Mouse (Mus musculus): ENCODE data around the gene Taok3. TPM values are rescaled to one million over a fixed set of nuclear protein-coding genes. Genes with fewer than 3 reads are reported as not detected.

Taok3 gene
- polyA plus RNA-seq (2012; rRNA removed) = 11.1 and 11.3 TPM in 2 replicates

DNA sequence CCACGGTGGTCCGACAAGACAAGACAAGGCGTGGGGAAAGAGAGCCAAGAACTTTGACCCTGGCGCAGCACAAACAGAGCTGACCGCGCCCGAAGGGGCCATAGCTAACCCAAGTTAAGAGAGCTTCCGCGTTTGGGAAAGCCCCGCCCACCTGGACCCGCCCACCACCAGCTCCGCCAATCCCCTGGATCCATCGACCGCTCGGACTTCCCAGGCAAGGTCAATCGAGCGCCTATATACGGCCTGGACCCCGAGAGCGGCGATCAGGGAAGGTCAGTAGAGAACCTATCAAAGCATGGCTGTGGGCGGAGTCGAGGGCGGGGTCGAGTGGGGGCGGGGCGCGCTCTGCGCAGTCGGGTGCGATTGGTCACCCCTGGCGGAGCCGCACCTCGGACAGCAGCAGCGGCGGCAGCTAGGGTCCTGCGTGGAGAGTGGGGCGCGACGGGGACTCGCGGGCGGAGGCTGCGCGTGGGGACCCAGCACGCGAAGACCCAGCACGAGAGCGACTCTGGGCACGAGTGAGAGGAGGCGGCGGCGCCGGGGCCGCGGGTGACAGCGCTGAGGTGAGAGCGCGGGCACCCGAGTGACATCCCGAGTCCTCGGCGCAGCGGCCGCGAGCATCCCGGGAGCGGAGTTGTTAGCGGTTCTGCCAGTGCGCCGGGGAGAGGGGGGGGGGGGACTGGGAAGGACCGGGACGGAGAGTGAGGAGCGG is at the start of gene Taok3:
Gene Taok3, plus strand, starts transcription at position 353 of the 712 bp plus-strand sequence.
- peak within 1 kb of the TSS; percentile 96 for H3K27ac ChIP-seq (ENCODE audit: insufficient read depth, low read depth, low read length)
- TF ChIP-seq CTCF (conservative IDR thresholded peaks at IDR 0.05; ENCODE audit: insufficient read depth, insufficient read length, low read depth, low read length) = 0 out of 2 replicates have a peak, but pooled peaks have one; percentile 0
- peak; percentile 88 for TF ChIP-seq POLR2A (IDR thresholded peaks at IDR 0.05; ENCODE audit: low read depth, low read length)
- H3K4me3 ChIP-seq (ENCODE audit: insufficient read depth, low read depth, low read length) = peak within 1 kb of the TSS; percentile 78
- H3K4me1 ChIP-seq (ENCODE audit: control insufficient read depth, insufficient read depth, low read length) = peaks cover 3% of the 10 kb centered on the region; the same call in 1 of the 2 replicates
- no peaks in the 10 kb centered on the region for H3K27me3 ChIP-seq (replicated peaks; ENCODE audit: control insufficient read depth, insufficient read depth, low read length)
- WGBS = under 1% methylated on average over 74 of the region's 74 CpGs
- H3K36me3 ChIP-seq (ENCODE audit: control insufficient read depth, insufficient read depth, low read length) = no peaks in the 10 kb centered on the region
- DNase-seq = peak; percentile 100

DNA sequence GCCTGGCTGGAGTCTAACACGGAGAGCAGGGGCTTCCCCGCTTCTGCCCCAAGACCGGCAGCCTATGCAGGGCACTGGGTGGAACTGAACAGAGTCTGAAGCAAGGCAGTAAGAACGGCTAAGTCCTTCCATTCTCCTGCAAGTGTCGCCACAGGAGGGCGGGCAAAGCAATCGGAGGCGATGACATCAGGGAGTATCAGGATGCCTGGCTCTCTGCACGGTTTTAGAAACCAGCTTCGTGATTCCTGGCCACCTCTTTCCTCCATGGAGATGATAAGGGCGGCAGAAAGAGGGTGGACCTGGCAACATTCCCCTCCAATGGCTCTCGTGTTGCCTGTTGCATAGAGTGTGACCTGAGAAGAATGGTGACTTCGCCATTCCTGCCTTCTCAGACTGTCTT is 32.2 kb upstream of the Taok3 start:
- DNase-seq = no peak
- Histone ChIP-seq H3K27ac (ENCODE audit: insufficient read depth, low read depth, low read length) (no peak overlapping the region), H3K36me3 (ENCODE audit: control insufficient read depth, insufficient read depth, low read length) (peaks cover 2% of the 10 kb centered on the region; the same call in 1 of the 2 replicates), H3K4me3 (ENCODE audit: insufficient read depth, low read depth, low read length) (no peak overlapping the region), H3K27me3 (replicated peaks; ENCODE audit: control insufficient read depth, insufficient read depth, low read length) (no peaks in the 10 kb centered on the region), H3K4me1 (ENCODE audit: control insufficient read depth, insufficient read depth, low read length) (no peaks in the 10 kb centered on the region)
- TF ChIP-seq POLR2A (IDR thresholded peaks at IDR 0.05; ENCODE audit: low read depth, low read length) = no peak
- 5% methylated on average over 13 of the region's 13 CpGs for WGBS

DNA sequence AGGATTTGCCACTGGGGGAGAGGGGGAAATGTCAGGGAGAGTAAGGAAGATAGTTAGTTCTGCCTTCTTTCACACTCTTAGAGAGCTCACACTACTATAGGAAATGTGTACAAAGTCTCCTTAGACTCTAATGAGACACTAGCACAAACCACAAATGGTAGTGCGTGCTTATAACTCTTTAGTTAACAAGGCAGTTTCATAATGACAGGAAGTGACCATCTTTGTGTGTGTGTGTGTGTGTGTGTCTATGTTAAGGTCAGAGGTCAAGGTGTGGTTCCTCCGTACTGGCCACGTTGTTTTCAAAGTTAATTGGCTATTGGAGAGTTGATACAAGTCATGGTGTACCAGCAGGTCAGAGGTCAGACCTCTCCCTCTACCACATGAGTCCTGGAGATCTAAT is 30.8 kb upstream of the Taok3 start:
- no peak for DNase-seq
- H3K27ac ChIP-seq (ENCODE audit: insufficient read depth, low read depth, low read length) = no peak overlapping the region
- TF ChIP-seq POLR2A (IDR thresholded peaks at IDR 0.05; ENCODE audit: low read depth, low read length) (no peak), CTCF (conservative IDR thresholded peaks at IDR 0.05; ENCODE audit: insufficient read depth, insufficient read length, low read depth, low read length) (no peak)
- no peaks in the 10 kb centered on the region for H3K4me1 ChIP-seq (ENCODE audit: control insufficient read depth, insufficient read depth, low read length)
- H3K36me3 ChIP-seq (ENCODE audit: control insufficient read depth, insufficient read depth, low read length) = peaks cover 2% of the 10 kb centered on the region
- WGBS = 29% methylated on average over 3 of the region's 3 CpGs
- H3K27me3 ChIP-seq (replicated peaks; ENCODE audit: control insufficient read depth, insufficient read depth, low read length) = no peaks in the 10 kb centered on the region
- H3K4me3 ChIP-seq (ENCODE audit: insufficient read depth, low read depth, low read length) = no peak overlapping the region

DNA sequence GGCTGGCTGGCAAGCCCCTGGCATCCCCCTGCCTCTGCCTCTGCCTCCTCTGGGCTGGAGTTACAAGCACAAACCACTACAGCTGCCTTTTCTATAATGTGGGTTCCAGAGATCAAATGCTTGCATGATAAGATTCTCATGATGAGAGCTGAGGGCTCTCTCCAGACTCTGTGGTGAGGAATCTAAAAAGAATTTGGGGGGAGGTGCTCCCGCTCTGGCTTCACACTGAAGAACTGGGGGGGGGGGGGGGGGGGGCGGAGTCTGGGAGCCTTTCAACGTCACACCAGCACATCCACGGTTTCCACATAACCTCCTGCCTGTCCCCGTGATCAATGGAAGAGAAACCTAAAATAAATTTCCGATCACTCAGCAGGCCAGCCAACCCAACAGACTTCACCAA is 30.1 kb upstream of the Taok3 start:
- no peaks in the 10 kb centered on the region for H3K4me1 ChIP-seq (ENCODE audit: control insufficient read depth, insufficient read depth, low read length)
- H3K27me3 ChIP-seq (replicated peaks; ENCODE audit: control insufficient read depth, insufficient read depth, low read length) = no peaks in the 10 kb centered on the region
- peaks cover 2% of the 10 kb centered on the region for H3K36me3 ChIP-seq (ENCODE audit: control insufficient read depth, insufficient read depth, low read length)
- no peak for DNase-seq
- no peak overlapping the region for H3K4me3 ChIP-seq (ENCODE audit: insufficient read depth, low read depth, low read length)
- 25% methylated on average over 6 of the region's 6 CpGs for WGBS
- TF ChIP-seq CTCF (conservative IDR thresholded peaks at IDR 0.05; ENCODE audit: insufficient read depth, insufficient read length, low read depth, low read length) (no peak), POLR2A (IDR thresholded peaks at IDR 0.05; ENCODE audit: low read depth, low read length) (no peak)
- no peak overlapping the region for H3K27ac ChIP-seq (ENCODE audit: insufficient read depth, low read depth, low read length)

DNA sequence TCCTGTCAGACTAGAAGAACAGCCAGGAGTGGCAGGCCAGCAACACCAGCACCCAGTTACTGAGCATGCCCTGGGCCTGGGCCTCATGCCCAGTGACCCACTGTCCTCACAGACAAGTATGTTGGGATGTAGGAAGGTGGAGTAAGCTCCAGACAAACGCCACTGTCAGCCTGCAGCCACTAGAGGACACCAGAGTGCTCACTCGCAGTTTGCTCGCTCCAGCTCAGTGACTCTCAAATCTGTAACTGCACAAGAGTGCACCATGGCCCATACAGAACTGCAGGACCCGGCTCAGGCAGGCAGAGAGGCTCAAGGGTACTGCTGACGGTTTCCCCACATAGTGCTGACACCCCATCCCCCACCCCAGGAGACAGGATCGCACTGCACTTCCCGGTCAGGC is 25.5 kb upstream of the Taok3 start:
- 21% methylated on average over 7 of the region's 7 CpGs for WGBS
- peak; percentile 69 for DNase-seq
- H3K27ac ChIP-seq (ENCODE audit: insufficient read depth, low read depth, low read length) = no peak overlapping the region
- TF ChIP-seq POLR2A (IDR thresholded peaks at IDR 0.05; ENCODE audit: low read depth, low read length) (no peak), CTCF (conservative IDR thresholded peaks at IDR 0.05; ENCODE audit: insufficient read depth, insufficient read length, low read depth, low read length) (peak; percentile 88)
- H3K36me3 ChIP-seq (ENCODE audit: control insufficient read depth, insufficient read depth, low read length) = peaks cover 2% of the 10 kb centered on the region
- H3K27me3 ChIP-seq (replicated peaks; ENCODE audit: control insufficient read depth, insufficient read depth, low read length) = no peaks in the 10 kb centered on the region
- H3K4me1 ChIP-seq (ENCODE audit: control insufficient read depth, insufficient read depth, low read length) = no peaks in the 10 kb centered on the region
- H3K4me3 ChIP-seq (ENCODE audit: insufficient read depth, low read depth, low read length) = no peak overlapping the region

DNA sequence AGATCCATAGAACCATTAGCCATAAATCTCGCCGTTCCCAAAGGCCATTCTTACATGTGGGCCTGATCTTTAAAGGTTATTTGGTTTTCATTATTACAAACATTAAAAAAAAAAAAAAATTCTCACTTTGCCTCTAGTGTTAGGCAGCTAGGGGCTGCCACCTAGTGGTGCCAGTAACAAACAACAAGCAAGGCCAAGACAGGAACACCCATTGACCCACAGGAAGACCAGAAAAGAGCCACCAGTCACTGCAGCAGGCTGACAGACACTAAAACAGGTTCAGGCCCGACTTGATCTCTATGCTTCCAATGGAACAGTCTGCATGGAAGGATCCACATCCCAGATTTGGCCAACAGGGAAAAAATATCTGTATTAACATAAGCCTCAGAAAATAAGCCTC is 23.2 kb upstream of the Taok3 start:
- Histone ChIP-seq H3K4me1 (ENCODE audit: control insufficient read depth, insufficient read depth, low read length) (no peaks in the 10 kb centered on the region), H3K27ac (ENCODE audit: insufficient read depth, low read depth, low read length) (no peak overlapping the region), H3K4me3 (ENCODE audit: insufficient read depth, low read depth, low read length) (no peak overlapping the region), H3K36me3 (ENCODE audit: control insufficient read depth, insufficient read depth, low read length) (peaks cover 2% of the 10 kb centered on the region), H3K27me3 (replicated peaks; ENCODE audit: control insufficient read depth, insufficient read depth, low read length) (no peaks in the 10 kb centered on the region)
- WGBS = 23% methylated on average over 3 of the region's 3 CpGs
- TF ChIP-seq CTCF (conservative IDR thresholded peaks at IDR 0.05; ENCODE audit: insufficient read depth, insufficient read length, low read depth, low read length) (peak; percentile 76), POLR2A (IDR thresholded peaks at IDR 0.05; ENCODE audit: low read depth, low read length) (no peak)
- peak; percentile 72 for DNase-seq

DNA sequence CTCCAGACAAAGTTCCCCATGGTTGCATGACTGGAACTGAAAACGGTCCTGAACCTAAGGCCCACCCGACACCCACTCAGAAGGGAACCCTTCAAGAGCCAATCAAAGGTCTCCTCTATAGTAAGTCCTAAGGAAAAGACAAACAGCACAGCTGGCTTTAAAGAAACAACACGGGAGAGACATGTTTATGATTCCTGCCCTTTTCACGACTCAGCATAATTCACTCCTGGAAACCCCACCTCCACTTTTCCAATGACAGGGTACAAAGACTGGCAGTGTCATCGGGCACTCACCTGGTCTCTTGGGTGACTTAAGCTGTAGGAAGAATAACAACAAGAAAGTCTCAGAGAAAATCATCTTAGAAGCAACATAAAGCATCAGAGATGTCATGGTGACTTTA is 20.9 kb upstream of the Taok3 start:
- no peaks in the 10 kb centered on the region for H3K36me3 ChIP-seq (ENCODE audit: control insufficient read depth, insufficient read depth, low read length)
- no peak for DNase-seq

More for the DNA sequence above, 20.9 kb upstream of the Taok3 start:
- Histone ChIP-seq H3K4me1 (ENCODE audit: control insufficient read depth, insufficient read depth, low read length) (no peaks in the 10 kb centered on the region), H3K4me3 (ENCODE audit: insufficient read depth, low read depth, low read length) (no peak overlapping the region), H3K27me3 (replicated peaks; ENCODE audit: control insufficient read depth, insufficient read depth, low read length) (no peaks in the 10 kb centered on the region), H3K27ac (ENCODE audit: insufficient read depth, low read depth, low read length) (no peak overlapping the region)
- TF ChIP-seq POLR2A (IDR thresholded peaks at IDR 0.05; ENCODE audit: low read depth, low read length) (no peak), CTCF (conservative IDR thresholded peaks at IDR 0.05; ENCODE audit: insufficient read depth, insufficient read length, low read depth, low read length) (no peak)
- 64% methylated on average over 5 of the region's 5 CpGs for whole genome bisulfite sequencing

All from kidney, adult 2 months (tissue).